Mouse (Mus musculus) stomach, embryonic 16.5 days (tissue): ENCODE measurements around the gene E130116L18Rik. TPM values are rescaled to one million over a fixed set of nuclear protein-coding genes. Genes with fewer than 3 reads are reported as not detected.
"Not testable (repeated sequence)": the region's sequence is repeated elsewhere in the genome, so short reads cannot be mapped to it uniquely, and the experiment has no call there.

ENCODE experiments used
- ATAC-seq: fragments of 200-750 bp; cut with Nextera tagmentation; 2 replicates; pipeline ENCODE4 v1.8.0; 2017; ENCODE audit warnings: moderate number of reproducible peaks, moderate TSS enrichment; ENCODE audit not compliant: insufficient read depth, low FRiP score
- H3K27ac ChIP-seq: fragments of 300-500 bp; sonication (generic); 2 replicates; pipeline ENCODE4 v1.5.1; 2014; ENCODE audit warnings: low read length
- H3K27me3 ChIP-seq: fragments of 300-500 bp; sonication (generic); 2 replicates; pipeline ENCODE4 v1.6.1; 2014; ENCODE audit warnings: low read length, control low read depth, mixed read lengths; ENCODE audit not compliant: control insufficient read depth, insufficient read depth
- H3K36me3 ChIP-seq: fragments of 300-500 bp; sonication (generic); 2 replicates; pipeline ENCODE4 v1.6.1; 2014; ENCODE audit warnings: low read length; ENCODE audit not compliant: control insufficient read depth, insufficient read depth
- H3K4me1 ChIP-seq: fragments of 300-500 bp; sonication (generic); 2 replicates; pipeline ENCODE4 v1.6.1; 2014; ENCODE audit warnings: low read length, control low read depth, mixed read lengths; ENCODE audit not compliant: control insufficient read depth, insufficient read depth
- H3K4me2 ChIP-seq: fragments of 300-500 bp; sonication (generic); 2 replicates; pipeline ENCODE4 v1.6.1; 2014; ENCODE audit warnings: low read depth, low read length, mixed read lengths
- H3K4me3 ChIP-seq: fragments of 300-500 bp; sonication (generic); replicated peaks from 2 replicates; pipeline ENCODE4 v1.5.1; 2014; ENCODE audit warnings: mild to moderate bottlenecking, low read length
- H3K9ac ChIP-seq: fragments of 300-500 bp; sonication (generic); 2 replicates; pipeline ENCODE4 v1.6.1; 2014; ENCODE audit warnings: low read length
- H3K9me3 ChIP-seq: fragments of 300-500 bp; sonication (generic); replicated peaks from 2 replicates; pipeline ENCODE4 v1.6.1; 2016; ENCODE audit warnings: low read length, control low read depth; ENCODE audit not compliant: control insufficient read depth
- WGBS: fragments of 180-500 bp; shearing (Covaris S2); extraction: QIAGEN DNeasy Blood & Tissue Kit; methylation state at CpG from one replicate; pipeline ENCODE4 v1.1.7; 2014; 5-methylcytosine and 5-hydroxymethylcytosine counted together
- polyA plus RNA-seq: library from polyadenylated mRNA; unstranded; fragments of >200 nt; fragmentation: Nextera tagmentation; extraction: Ambion mirVana; gene quantifications from 2 replicates; pipeline ENCODE4 v1.2.1, GENCODE M21; 2015

The E130116L18Rik gene
- polyA plus RNA-seq, 1 experiment from 2014 or later: not detected

GRCm38 (mm10) chr5:25247036-25247435, 24.1 kb upstream of the E130116L18Rik start:
- no peak overlapping the region for H3K4me3 ChIP-seq

GRCm38 (mm10) chr5:25246473-25246865, 23.5 kb upstream of the E130116L18Rik start:
- WGBS: 63% methylated on average over 1 of the region's 1 CpGs
- Histone ChIP-seq H3K27ac (no peak overlapping the region), H3K36me3 (peaks cover 10% of the 10 kb centered on the region), H3K27me3 (no peaks in the 10 kb centered on the region), H3K4me1 (no peaks in the 10 kb centered on the region), H3K4me2 (no peak overlapping the region), H3K4me3 (no peak overlapping the region), H3K9ac (no peak overlapping the region), H3K9me3 (no peaks in the 10 kb centered on the region)
- ATAC-seq: no peak

More at GRCm38 (mm10) chr5:25247036-25247435, 24.1 kb upstream of the E130116L18Rik start:
- Histone ChIP-seq H3K4me1 (no peaks in the 10 kb centered on the region), H3K27ac (no peak overlapping the region), H3K36me3 (peaks cover 14% of the 10 kb centered on the region), H3K9me3 (no peaks in the 10 kb centered on the region), H3K27me3 (no peaks in the 10 kb centered on the region), H3K9ac (no peak overlapping the region), H3K4me2 (no peak overlapping the region)
- 63% methylated on average over 3 of the region's 3 CpGs for WGBS
- no peak for ATAC-seq

- Histone ChIP-seq H3K4me2 (no peak overlapping the region), H3K9ac (no peak overlapping the region), H3K4me1 (no peaks in the 10 kb centered on the region), H3K36me3 (peaks cover 6% of the 10 kb centered on the region; the same call in 1 of the 2 replicates), H3K4me3 (no peak overlapping the region), H3K27me3 (no peaks in the 10 kb centered on the region), H3K27ac (no peak overlapping the region), H3K9me3 (no peaks in the 10 kb centered on the region)
- WGBS: 81% methylated on average over 10 of the region's 10 CpGs
- ATAC-seq: no peak
Observed at GRCm38 (mm10) chr5:25245806-25246472, 23.0 kb upstream of the E130116L18Rik start.

GRCm38 (mm10) chr5:25243101-25243500, 20.1 kb upstream of the E130116L18Rik start:
- Histone ChIP-seq H3K4me3 (no peak overlapping the region), H3K4me1 (no peaks in the 10 kb centered on the region), H3K27me3 (no peaks in the 10 kb centered on the region), H3K36me3 (no peaks in the 10 kb centered on the region; the same call in 1 of the 2 replicates), H3K4me2 (no peak overlapping the region), H3K9ac (no peak overlapping the region), H3K9me3 (no peaks in the 10 kb centered on the region), H3K27ac (peak overlapping the region; percentile 14; the same call in 1 of the 2 replicates)
- no peak for ATAC-seq
- WGBS: 84% methylated on average over 6 of the region's 6 CpGs

- WGBS: 91% methylated on average over 1 of the region's 1 CpGs
- ATAC-seq, H3K9ac ChIP-seq, H3K36me3 ChIP-seq, H3K4me1 ChIP-seq, H3K9me3 ChIP-seq, H3K27me3 ChIP-seq, H3K4me3 ChIP-seq, H3K27ac ChIP-seq: not testable (repeated sequence)
- H3K4me2 ChIP-seq: peak overlapping the region; percentile 66
Observed at GRCm38 (mm10) chr5:25224377-25224776, 1.4 kb upstream of the E130116L18Rik start.

- H3K27ac ChIP-seq: peak within 1 kb of the TSS; percentile 90
- peaks cover 5% of the 10 kb centered on the region; the same call in 1 of the 2 replicates for H3K4me1 ChIP-seq
- H3K4me3 ChIP-seq: peak within 1 kb of the TSS; percentile 69
- H3K9ac ChIP-seq: peak within 1 kb of the TSS; percentile 94
- 82% methylated on average over 3 of the region's 3 CpGs for WGBS
- no peaks in the 10 kb centered on the region for H3K9me3 ChIP-seq
- ATAC-seq: no peak
- H3K4me2 ChIP-seq: peak within 1 kb of the TSS; percentile 66
- no peaks in the 10 kb centered on the region for H3K36me3 ChIP-seq
- H3K27me3 ChIP-seq: no peaks in the 10 kb centered on the region
Observed at GRCm38 (mm10) chr5:25221604-25222003, 1.3 kb downstream of the E130116L18Rik start, which contains the start of gene Galnt11. Galnt11 (plus strand) TSS chr5:25221904.

GRCm38 (mm10) chr5:25215006-25215405, 7.9 kb downstream of the E130116L18Rik start:
- Histone ChIP-seq H3K27ac (no peak overlapping the region), H3K4me1 (no peaks in the 10 kb centered on the region), H3K9ac (no peak overlapping the region), H3K27me3 (no peaks in the 10 kb centered on the region), H3K36me3 (no peaks in the 10 kb centered on the region), H3K9me3 (no peaks in the 10 kb centered on the region), H3K4me2 (no peak overlapping the region), H3K4me3 (no peak overlapping the region)
- ATAC-seq: no peak
- 79% methylated on average over 6 of the region's 6 CpGs for WGBS

- H3K9me3 ChIP-seq, H3K9ac ChIP-seq, H3K4me3 ChIP-seq, H3K4me2 ChIP-seq, H3K36me3 ChIP-seq, H3K27me3 ChIP-seq, H3K4me1 ChIP-seq, H3K27ac ChIP-seq, ATAC-seq: not testable (repeated sequence)
Observed at GRCm38 (mm10) chr5:25213216-25213615, 9.7 kb downstream of the E130116L18Rik start.

- Histone ChIP-seq H3K27ac (no peak overlapping the region), H3K4me1 (no peaks in the 10 kb centered on the region), H3K4me3 (no peak overlapping the region), H3K36me3 (no peaks in the 10 kb centered on the region), H3K9me3 (no peaks in the 10 kb centered on the region), H3K4me2 (no peak overlapping the region), H3K9ac (no peak overlapping the region), H3K27me3 (no peaks in the 10 kb centered on the region)
- WGBS: 52% methylated on average over 1 of the region's 1 CpGs
- no peak for ATAC-seq
Observed at GRCm38 (mm10) chr5:25211872-25212271, 11.1 kb downstream of the E130116L18Rik start.
